Mouse (Mus musculus) hindbrain, postnatal 0 days (tissue): ENCODE results near the gene Scaf4. TPM values are rescaled to one million over a fixed set of nuclear protein-coding genes. Genes with fewer than 3 reads are reported as not detected.

Experiments used
- ATAC-seq: fragments of 200-750 bp; cut with Nextera tagmentation; 2 replicates; pipeline ENCODE4 v1.8.0; 2017; ENCODE audit warnings: mild to moderate bottlenecking, moderate TSS enrichment, moderate library complexity
- DNase-seq: peaks from one replicate; pipeline ENCODE4 v3.0.0-alpha.2; 2015; ENCODE audit warnings: low spot score
- H3K27ac ChIP-seq: fragments of 300-500 bp; sonication (generic); 2 replicates; pipeline ENCODE4 v1.5.1; 2014; ENCODE audit warnings: mild to moderate bottlenecking
- H3K27me3 ChIP-seq: fragments of 300-500 bp; sonication (generic); 2 replicates; pipeline ENCODE4 v1.6.1; 2014; ENCODE audit warnings: low read length, mixed read lengths; ENCODE audit not compliant: insufficient read depth
- H3K36me3 ChIP-seq: fragments of 300-500 bp; sonication (generic); 2 replicates; pipeline ENCODE4 v1.6.1; 2014; ENCODE audit warnings: low read length, mixed read lengths; ENCODE audit not compliant: insufficient read depth
- H3K4me1 ChIP-seq: fragments of 300-500 bp; sonication (generic); 2 replicates; pipeline ENCODE4 v1.6.1; 2014; ENCODE audit warnings: antibody characterized with exemption, low read length, mixed read lengths; ENCODE audit not compliant: insufficient read depth
- H3K4me2 ChIP-seq: fragments of 300-500 bp; sonication (generic); 2 replicates; pipeline ENCODE4 v1.6.1; 2014; ENCODE audit warnings: low read depth, mild to moderate bottlenecking, low read length, moderate library complexity, mixed read lengths
- H3K4me3 ChIP-seq: fragments of 300-500 bp; sonication (generic); 2 replicates; pipeline ENCODE4 v1.5.1; 2014; ENCODE audit warnings: low read length
- H3K9ac ChIP-seq: fragments of 300-500 bp; sonication (generic); replicated peaks from 2 replicates; pipeline ENCODE4 v1.6.1; 2014; ENCODE audit warnings: mild to moderate bottlenecking, low read length, moderate library complexity, mixed read lengths
- H3K9me3 ChIP-seq: fragments of 300-500 bp; sonication (generic); 2 replicates; pipeline ENCODE4 v1.6.1; 2016; ENCODE audit warnings: low read length, mixed read lengths
- CTCF ChIP-seq: IDR thresholded peaks from 2 replicates; pipeline ENCODE4 v1.5.1; 2016; ENCODE audit warnings: antibody characterized with exemption, control low read depth, low read depth
- WGBS: fragments of 180-500 bp; shearing (Covaris S2); extraction: QIAGEN DNeasy Blood & Tissue Kit; methylation state at CpG from one replicate; pipeline ENCODE4 v1.1.7; 2014; 5-methylcytosine and 5-hydroxymethylcytosine counted together
- polyA plus RNA-seq: library from polyadenylated mRNA; unstranded; fragments of >200 nt; fragmentation: Nextera tagmentation; extraction: Ambion mirVana; gene quantifications from 2 replicates; pipeline ENCODE4 v1.2.1, GENCODE M21; 2015
- total RNA-seq: library from RNA; depleted of rRNA; stranded (reverse); fragments of >200 nt; gene quantifications from 2 replicates; pipeline ENCODE4 v1.2.3, GENCODE M21; 2014

The Scaf4 gene
- total and polyA plus RNA-seq, 2 experiments from 2014 or later, result 16.8 TPM

DNA sequence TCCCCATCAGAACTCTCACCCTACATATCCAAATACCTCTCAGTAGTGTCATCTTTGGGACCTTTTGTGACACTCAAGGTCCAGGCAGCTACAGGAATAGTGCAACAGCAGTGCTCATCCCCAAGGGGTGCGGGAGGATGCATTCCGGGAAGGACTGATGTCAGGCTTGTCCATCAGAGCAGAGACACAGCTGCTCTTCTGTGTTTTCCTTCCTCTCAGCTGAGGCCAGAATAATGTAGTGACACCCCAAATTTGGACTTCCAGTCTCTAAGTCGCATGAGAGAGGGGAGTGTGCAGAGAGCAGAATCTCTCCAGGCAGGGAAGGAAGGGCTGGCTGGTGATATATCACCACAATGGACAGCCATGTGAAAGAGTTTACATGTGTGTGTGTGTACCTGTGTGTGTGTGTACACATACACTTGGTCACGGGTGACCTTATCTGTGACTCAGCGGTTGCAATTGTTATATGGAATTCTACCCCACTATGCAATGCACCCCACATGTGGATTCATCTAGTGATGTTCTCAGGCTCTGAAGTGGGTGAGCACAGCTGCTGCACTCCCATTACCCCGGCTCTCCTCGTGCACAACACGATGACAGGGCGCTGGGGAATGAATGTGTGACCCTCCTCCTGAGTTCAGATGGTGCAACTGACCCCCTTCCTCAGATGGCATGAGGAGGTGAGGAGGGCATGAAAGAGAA, 19.1 kb upstream of the Scaf4 start:
- Histone ChIP-seq H3K27me3 (no peaks in the 10 kb centered on the region), H3K9ac (no peak overlapping the region), H3K4me3 (no peak overlapping the region), H3K27ac (no peak overlapping the region), H3K9me3 (no peaks in the 10 kb centered on the region), H3K36me3 (no peaks in the 10 kb centered on the region), H3K4me1 (no peaks in the 10 kb centered on the region), H3K4me2 (no peak overlapping the region)
- ATAC-seq, result no peak
- TF ChIP-seq CTCF, result no peak
- DNase-seq, result no peak
- WGBS, result 84% methylated on average over 9 of the region's 9 CpGs

GRCm38 (mm10) chr16:90301706-90302105, 17.4 kb upstream of the Scaf4 start:
- no peak overlapping the region for H3K9ac ChIP-seq
- TF ChIP-seq CTCF, result no peak
- H3K4me1 ChIP-seq, result no peaks in the 10 kb centered on the region
- no peaks in the 10 kb centered on the region for H3K27me3 ChIP-seq
- H3K9me3 ChIP-seq, result no peaks in the 10 kb centered on the region
- no peak for ATAC-seq
- no peaks in the 10 kb centered on the region for H3K36me3 ChIP-seq
- H3K4me3 ChIP-seq, result no peak overlapping the region
- DNase-seq, result no peak
- whole genome bisulfite sequencing, result 83% methylated on average over 10 of the region's 10 CpGs
- no peak overlapping the region for H3K4me2 ChIP-seq
- H3K27ac ChIP-seq, result no peak overlapping the region

GRCm38 (mm10) chr16:90300896-90301295, 16.6 kb upstream of the Scaf4 start:
- ATAC-seq (no peak), DNase-seq (no peak)
- TF ChIP-seq CTCF, result no peak
- Histone ChIP-seq H3K9me3 (no peaks in the 10 kb centered on the region), H3K27ac (no peak overlapping the region), H3K4me1 (no peaks in the 10 kb centered on the region), H3K9ac (no peak overlapping the region), H3K4me2 (no peak overlapping the region), H3K4me3 (no peak overlapping the region), H3K36me3 (no peaks in the 10 kb centered on the region), H3K27me3 (no peaks in the 10 kb centered on the region)
- WGBS, result 87% methylated on average over 11 of the region's 11 CpGs

DNA sequence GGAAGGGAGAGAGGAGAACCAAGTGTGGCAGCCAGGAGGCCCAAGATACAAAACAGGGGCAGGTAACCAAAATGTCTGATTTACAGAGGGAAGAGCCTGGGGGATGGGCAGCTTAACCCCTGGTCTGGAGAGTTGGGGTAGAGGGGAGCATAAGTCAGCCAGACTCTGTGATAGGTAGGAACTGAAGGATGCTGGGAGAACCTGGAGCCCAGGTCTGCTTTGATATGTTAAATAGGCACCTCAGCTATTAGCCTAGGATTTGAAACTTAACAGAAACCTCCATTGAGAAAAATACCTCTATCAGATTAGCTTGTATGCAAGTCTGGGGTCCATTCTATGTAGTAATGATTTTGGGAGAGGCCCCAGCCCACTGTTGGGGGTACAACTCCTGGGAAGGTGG, 15.3 kb upstream of the Scaf4 start:
- no peak for DNase-seq
- Histone ChIP-seq H3K4me2 (no peak overlapping the region), H3K4me3 (no peak overlapping the region), H3K9ac (no peak overlapping the region), H3K27ac (no peak overlapping the region), H3K36me3 (no peaks in the 10 kb centered on the region), H3K27me3 (no peaks in the 10 kb centered on the region), H3K4me1 (no peaks in the 10 kb centered on the region), H3K9me3 (0 out of 2 replicates have a peak, but pooled peaks cover 2% of the 10 kb centered on the region)
- TF ChIP-seq CTCF, result no peak
- ATAC-seq, result no peak

GRCm38 (mm10) chr16:90298426-90299300, 14.4 kb upstream of the Scaf4 start:
- Histone ChIP-seq H3K27ac (no peak overlapping the region), H3K9me3 (0 out of 2 replicates have a peak, but pooled peaks cover 2% of the 10 kb centered on the region), H3K27me3 (no peaks in the 10 kb centered on the region), H3K4me1 (no peaks in the 10 kb centered on the region), H3K36me3 (no peaks in the 10 kb centered on the region), H3K9ac (no peak overlapping the region), H3K4me3 (no peak overlapping the region), H3K4me2 (peak overlapping the region; percentile 29)
- no peak for ATAC-seq
- WGBS, result 14% methylated on average over 21 of the region's 21 CpGs
- no peak for TF ChIP-seq CTCF
- no peak for DNase-seq

- ATAC-seq, result no peak
- TF ChIP-seq CTCF, result no peak
- DNase-seq, result no peak
- Histone ChIP-seq H3K9me3 (0 out of 2 replicates have a peak, but pooled peaks cover 2% of the 10 kb centered on the region), H3K27ac (no peak overlapping the region), H3K4me3 (no peak overlapping the region), H3K4me1 (no peaks in the 10 kb centered on the region), H3K27me3 (no peaks in the 10 kb centered on the region), H3K4me2 (peak overlapping the region; percentile 29), H3K36me3 (no peaks in the 10 kb centered on the region), H3K9ac (no peak overlapping the region)
- WGBS, result 18% methylated on average over 20 of the region's 22 CpGs
Observed at GRCm38 (mm10) chr16:90297479-90298425, 13.4 kb upstream of the Scaf4 start.
